Comparison of ENCODE assay signal across 11 mouse cellular contexts in the genomic region with DNA sequence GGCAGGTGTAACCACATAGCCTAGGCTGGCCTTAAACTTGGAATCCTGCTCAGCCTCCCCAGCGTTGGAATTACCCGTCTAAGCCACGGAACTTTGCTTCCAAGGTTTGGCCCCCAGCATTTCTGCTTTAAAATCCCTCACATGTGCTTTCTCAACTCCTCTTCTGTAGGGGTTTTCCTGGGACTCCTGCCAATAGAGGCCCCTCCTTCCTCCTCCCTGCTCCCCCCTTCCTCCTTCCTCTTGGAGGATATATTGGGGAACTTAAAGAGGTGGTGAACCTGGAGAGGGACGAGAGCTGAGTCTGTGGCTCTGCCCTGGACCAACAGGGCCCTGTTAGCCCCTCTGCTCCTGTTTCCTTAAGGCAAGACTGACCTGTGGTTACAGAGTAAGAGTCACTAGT. TPM values are rescaled to one million over a fixed set of nuclear protein-coding genes. Genes with fewer than 3 reads are reported as not detected.
DNase-seq lines count a peak whose midpoint lies in the region; ATAC-seq and TF ChIP-seq lines count a peak whose summit lies in the region.
"Had no signal": no experiment of that assay in that cellular context is flagged by ENCODE, and none has a peak within 500 bp of the region (broad histone marks: within the 10 kb centered on the region; RNA-seq: fewer than 3 reads in every experiment).

No protein-coding gene starts in this region.

- H3K27ac ChIP-seq in forebrain, embryonic 13.5 days: peak overlapping the region; percentile 81
- no peak overlapping the region for H3K27ac ChIP-seq in forebrain, embryonic 10.5 days
- H3K27ac ChIP-seq in lung, embryonic 14.5 days (ENCODE audit: low read depth): no peak overlapping the region; the same call in 1 of the 2 replicates
- peak overlapping the region; percentile 85 for H3K27ac ChIP-seq in forebrain, embryonic 16.5 days (ENCODE audit: low read length)
- no peak overlapping the region for H3K27ac ChIP-seq in midbrain, postnatal 0 days (ENCODE audit: low read depth, low read length)
- H3K27ac ChIP-seq: liver, embryonic 12.5 days had no signal

- H3K4me2 ChIP-seq in forebrain, embryonic 13.5 days: peak overlapping the region; percentile 37
- H3K4me2 ChIP-seq in lung, embryonic 14.5 days: no peak overlapping the region
- peak overlapping the region; percentile 35 for H3K4me2 ChIP-seq in forebrain, embryonic 16.5 days (ENCODE audit: low read length)
- H3K4me2 ChIP-seq in midbrain, postnatal 0 days (ENCODE audit: low read depth, low read length, poor library complexity, severe bottlenecking): peak overlapping the region; percentile 29
- H3K4me2 ChIP-seq: liver, embryonic 12.5 days had no signal

- H3K27me3 ChIP-seq in forebrain, embryonic 13.5 days: peaks cover 26% of the 10 kb centered on the region
- H3K27me3 ChIP-seq in forebrain, embryonic 10.5 days (ENCODE audit: poor library complexity, severe bottlenecking): peaks cover 78% of the 10 kb centered on the region
- H3K27me3 ChIP-seq in lung, embryonic 14.5 days (ENCODE audit: insufficient read depth, low read length): peaks cover 38% of the 10 kb centered on the region
- 0 out of 2 replicates have a peak, but pooled peaks cover 2% of the 10 kb centered on the region for H3K27me3 ChIP-seq in forebrain, embryonic 16.5 days (replicated peaks; ENCODE audit: control insufficient read depth, insufficient read depth, low read length)
- H3K27me3 ChIP-seq in midbrain, postnatal 0 days (ENCODE audit: insufficient read depth, low read length): no peaks in the 10 kb centered on the region

- DNase-seq in forebrain, embryonic 10.5 days (ENCODE audit: extremely low spot score, low spot score): no peak
- DNase-seq in lung, embryonic 14.5 days: peak; percentile 51
- DNase-seq in lung, postnatal 4 days: no peak
- no peak for DNase-seq in midbrain, postnatal 0 days (ENCODE audit: low spot score)
- DNase-seq in kidney, postnatal 36 days: no peak
- DNase-seq: adrenal gland, adult 8-10 months; kidney, postnatal 25 days had no signal

- H3K4me3 ChIP-seq in forebrain, embryonic 13.5 days: no peak overlapping the region
- no peak overlapping the region for H3K4me3 ChIP-seq in forebrain, embryonic 10.5 days
- no peak overlapping the region for H3K4me3 ChIP-seq in lung, embryonic 14.5 days (ENCODE audit: low read depth, low read length)
- H3K4me3 ChIP-seq in forebrain, embryonic 16.5 days (replicated peaks; ENCODE audit: low read length): 0 out of 2 replicates have a peak overlapping the region, but pooled peaks have one; percentile 1
- no peak overlapping the region for H3K4me3 ChIP-seq in midbrain, postnatal 0 days (ENCODE audit: low read depth, low read length)
- H3K4me3 ChIP-seq: liver, embryonic 12.5 days had no signal

- TF ChIP-seq CTCF in lung, embryonic 14.5 days (IDR thresholded peaks at IDR 0.05; ENCODE audit: low read depth): no peak
- TF ChIP-seq CTCF in midbrain, postnatal 0 days (IDR thresholded peaks at IDR 0.05): no peak

- peaks cover 42% of the 10 kb centered on the region for H3K4me1 ChIP-seq in forebrain, embryonic 13.5 days
- peaks cover 18% of the 10 kb centered on the region for H3K4me1 ChIP-seq in forebrain, embryonic 10.5 days
- no peaks in the 10 kb centered on the region for H3K4me1 ChIP-seq in lung, embryonic 14.5 days (ENCODE audit: insufficient read depth)
- H3K4me1 ChIP-seq in forebrain, embryonic 16.5 days (replicated peaks; ENCODE audit: control insufficient read depth, insufficient read depth, low read length): peaks cover 39% of the 10 kb centered on the region
- peaks cover 13% of the 10 kb centered on the region for H3K4me1 ChIP-seq in midbrain, postnatal 0 days (ENCODE audit: insufficient read depth, low read length)

- no peak for ATAC-seq in forebrain, embryonic 13.5 days
- no peak for ATAC-seq in lung, embryonic 14.5 days (ENCODE audit: insufficient read depth)
- 0 out of 2 replicates have a peak, but pooled peaks have one; percentile 6 for ATAC-seq in forebrain, embryonic 16.5 days
- no peak for ATAC-seq in midbrain, postnatal 0 days (ENCODE audit: low FRiP score)
- ATAC-seq: liver, embryonic 12.5 days; Patski had no signal

- no peaks in the 10 kb centered on the region for H3K9me3 ChIP-seq in forebrain, embryonic 13.5 days (replicated peaks)
- H3K9me3 ChIP-seq in forebrain, embryonic 10.5 days: no peaks in the 10 kb centered on the region
- no peaks in the 10 kb centered on the region for H3K9me3 ChIP-seq in lung, embryonic 14.5 days (ENCODE audit: low read depth, low read length)
- no peaks in the 10 kb centered on the region for H3K9me3 ChIP-seq in forebrain, embryonic 16.5 days (ENCODE audit: control insufficient read depth, low read length)
- H3K9me3 ChIP-seq in midbrain, postnatal 0 days (ENCODE audit: low read length): no peaks in the 10 kb centered on the region
- H3K9me3 ChIP-seq: liver, embryonic 12.5 days had no signal

- WGBS in forebrain, embryonic 13.5 days: 29% methylated on average over 4 of the region's 4 CpGs
- WGBS in forebrain, embryonic 10.5 days: 77% methylated on average over 4 of the region's 4 CpGs
- 17% methylated on average over 4 of the region's 4 CpGs for WGBS in lung, embryonic 14.5 days
- WGBS in forebrain, embryonic 16.5 days: 28% methylated on average over 4 of the region's 4 CpGs
- 40% methylated on average over 4 of the region's 4 CpGs for WGBS in midbrain, postnatal 0 days

- no peaks in the 10 kb centered on the region for H3K36me3 ChIP-seq in forebrain, embryonic 13.5 days (ENCODE audit: poor library complexity, severe bottlenecking)
- no peaks in the 10 kb centered on the region for H3K36me3 ChIP-seq in forebrain, embryonic 10.5 days (replicated peaks)
- no peaks in the 10 kb centered on the region for H3K36me3 ChIP-seq in lung, embryonic 14.5 days (ENCODE audit: insufficient read depth)
- H3K36me3 ChIP-seq in forebrain, embryonic 16.5 days (ENCODE audit: control insufficient read depth, insufficient read depth): no peaks in the 10 kb centered on the region
- H3K36me3 ChIP-seq in midbrain, postnatal 0 days (ENCODE audit: insufficient read depth, low read length): peaks cover 3% of the 10 kb centered on the region; the same call in 1 of the 2 replicates
- H3K36me3 ChIP-seq: liver, embryonic 12.5 days had no signal

- 0 out of 2 replicates have a peak overlapping the region, but pooled peaks have one; percentile 3 for H3K9ac ChIP-seq in forebrain, embryonic 13.5 days
- no peak overlapping the region for H3K9ac ChIP-seq in lung, embryonic 14.5 days
- H3K9ac ChIP-seq in forebrain, embryonic 16.5 days (replicated peaks; ENCODE audit: low read depth, low read length): no peak overlapping the region
- H3K9ac ChIP-seq in midbrain, postnatal 0 days (replicated peaks; ENCODE audit: low read length, poor library complexity, severe bottlenecking): no peak overlapping the region
- H3K9ac ChIP-seq: liver, embryonic 12.5 days had no signal

RNA-seq across cellular contexts. Expression of a gene that starts 2.8 kb away (rescaled TPM):
- 7.3 and 7.8 TPM in 2 replicates for polyA plus RNA-seq in forebrain, embryonic 13.5 days (2015; fragmentation: Nextera tagmentation; extraction: Ambion mirVana)
- 0.87 and 1.2 TPM in 2 replicates for polyA plus RNA-seq in forebrain, embryonic 10.5 days (2016; fragmentation: Nextera tagmentation; extraction: Ambion mirVana)
- 1.3 and 1.7 TPM in 2 replicates for polyA plus RNA-seq in lung, embryonic 14.5 days (2014; fragmentation: Nextera tagmentation; extraction: Ambion mirVana)
- 21.7 and 24.4 TPM in 2 replicates for polyA plus RNA-seq in forebrain, embryonic 16.5 days (2015; fragmentation: Nextera tagmentation; extraction: Ambion mirVana)
- total RNA-seq in midbrain, postnatal 0 days (2014; rRNA removed): 39.6 and 71.7 TPM in 2 replicates
- polyA plus RNA-seq in midbrain, postnatal 0 days (2015; fragmentation: Nextera tagmentation; extraction: Ambion mirVana): 32.3 and 36.2 TPM in 2 replicates

RNA-seq across cellular contexts. Expression of a gene that starts 40.3 kb away (rescaled TPM):
- polyA plus RNA-seq in forebrain, embryonic 13.5 days (2015; fragmentation: Nextera tagmentation; extraction: Ambion mirVana): 3.7 and 6.3 TPM in 2 replicates
- 17.0 and 19.6 TPM in 2 replicates for polyA plus RNA-seq in forebrain, embryonic 10.5 days (2016; fragmentation: Nextera tagmentation; extraction: Ambion mirVana)
- polyA plus RNA-seq in lung, embryonic 14.5 days (2014; fragmentation: Nextera tagmentation; extraction: Ambion mirVana): 14.8 and 17.5 TPM in 2 replicates
- 4.1 and 4.2 TPM in 2 replicates for polyA plus RNA-seq in forebrain, embryonic 16.5 days (2015; fragmentation: Nextera tagmentation; extraction: Ambion mirVana)
- total RNA-seq in midbrain, postnatal 0 days (2014; rRNA removed): 11.1 and 14.8 TPM in 2 replicates
- polyA plus RNA-seq in midbrain, postnatal 0 days (2015; fragmentation: Nextera tagmentation; extraction: Ambion mirVana): 5.4 and 6.8 TPM in 2 replicates

Comparison
In these comparisons a context has a peak if more than half of its experiments do, and no peak if none do; other contexts are left out.
1. H3K27ac ChIP-seq: peak in forebrain, embryonic 13.5 days (single experiment) and forebrain, embryonic 16.5 days (single experiment); none in forebrain, embryonic 10.5 days (single experiment), lung, embryonic 14.5 days (single experiment) and midbrain, postnatal 0 days (single experiment).